ENCODE assay signal across 15 mouse cellular contexts in genomic region chr13:80613884-80614247, GRCm38 (mm10).
DNase-seq lines count a peak whose midpoint lies in the region; ATAC-seq and TF ChIP-seq lines count a peak whose summit lies in the region.
"Had no signal": no experiment of that assay in that cellular context is flagged by ENCODE, and none has a peak within 500 bp of the region (broad histone marks: within the 10 kb centered on the region; RNA-seq: fewer than 3 reads in every experiment).

No protein-coding gene starts in this region.

- no peaks in the 10 kb centered on the region for H3K36me3 ChIP-seq in midbrain, postnatal 0 days (ENCODE audit: insufficient read depth, low read length)
- H3K36me3 ChIP-seq: embryonic facial prominence, embryonic 13.5 days; limb, embryonic 12.5 days; neural tube, embryonic 13.5 days had no signal

- no peak overlapping the region for H3K4me2 ChIP-seq in midbrain, postnatal 0 days (ENCODE audit: low read depth, low read length, poor library complexity, severe bottlenecking)
- H3K4me2 ChIP-seq: embryonic facial prominence, embryonic 13.5 days; limb, embryonic 12.5 days; neural tube, embryonic 13.5 days had no signal

- ATAC-seq in midbrain, postnatal 0 days (ENCODE audit: low FRiP score) = no peak
- ATAC-seq in megakaryocyte-erythroid progenitor cell, adult 5-6 weeks (replicated peaks; ENCODE audit: low FRiP score, low TSS enrichment, poor library complexity, severe bottlenecking) = no peak

- DNase-seq in embryo, embryonic 11 days = peak; percentile 36
- no peak for DNase-seq in embryo, embryonic 10 days (ENCODE audit: low spot score)
- DNase-seq in left cerebral cortex, adult 11 months (ENCODE audit: low spot score) = peak; percentile 10
- DNase-seq in left cerebral cortex, adult 8-10 months (ENCODE audit: low spot score in 2 of 2) = no peak
- peak; percentile 48 for DNase-seq in adipocyte (ENCODE audit: low spot score)
- peak; percentile 76 for DNase-seq in midbrain, postnatal 0 days (ENCODE audit: low spot score)
- DNase-seq in cerebellum, postnatal 25 days = no peak
- DNase-seq: gastrocnemius, postnatal 14 days; heart, postnatal 14 days; kidney, postnatal 14 days had no signal

- no peaks in the 10 kb centered on the region for H3K9me3 ChIP-seq in midbrain, postnatal 0 days (ENCODE audit: low read length)
- H3K9me3 ChIP-seq: embryonic facial prominence, embryonic 13.5 days; limb, embryonic 12.5 days; neural tube, embryonic 13.5 days had no signal

- H3K27me3 ChIP-seq in midbrain, postnatal 0 days (ENCODE audit: insufficient read depth, low read length) = no peaks in the 10 kb centered on the region
- H3K27me3 ChIP-seq: embryonic facial prominence, embryonic 13.5 days; limb, embryonic 12.5 days; neural tube, embryonic 13.5 days had no signal

- no peak overlapping the region for H3K27ac ChIP-seq in midbrain, postnatal 0 days (ENCODE audit: low read depth, low read length)
- H3K27ac ChIP-seq: embryonic facial prominence, embryonic 13.5 days; limb, embryonic 12.5 days; macrophage; neural tube, embryonic 13.5 days had no signal

- no peak overlapping the region for H3K9ac ChIP-seq in midbrain, postnatal 0 days (replicated peaks; ENCODE audit: low read length, poor library complexity, severe bottlenecking)
- H3K9ac ChIP-seq: embryonic facial prominence, embryonic 13.5 days; limb, embryonic 12.5 days; neural tube, embryonic 13.5 days had no signal

- 29% methylated on average over 1 of the region's 1 CpGs for WGBS in midbrain, postnatal 0 days

- H3K4me3 ChIP-seq in midbrain, postnatal 0 days (ENCODE audit: low read depth, low read length) = no peak overlapping the region
- H3K4me3 ChIP-seq: embryonic facial prominence, embryonic 13.5 days; limb, embryonic 12.5 days; neural tube, embryonic 13.5 days had no signal

- H3K4me1 ChIP-seq in midbrain, postnatal 0 days (ENCODE audit: insufficient read depth, low read length) = no peaks in the 10 kb centered on the region
- H3K4me1 ChIP-seq: embryonic facial prominence, embryonic 13.5 days; limb, embryonic 12.5 days; neural tube, embryonic 13.5 days had no signal

- TF ChIP-seq CTCF in midbrain, postnatal 0 days (IDR thresholded peaks at IDR 0.05) = peak; percentile 71

Comparison
In these comparisons a context has a peak if more than half of its experiments do, and no peak if none do; other contexts are left out.
1. DNase-seq: peak in embryo, embryonic 11 days (single experiment), left cerebral cortex, adult 11 months (single experiment), adipocyte (single experiment) and midbrain, postnatal 0 days (single experiment); none in embryo, embryonic 10 days (single experiment), left cerebral cortex, adult 8-10 months (0 of 2) and cerebellum, postnatal 25 days (0 of 2).